Mouse (Mus musculus) lung, postnatal 0 days (tissue): Measurements from ENCODE around the gene Gm11492.

Experiments
- CTCF ChIP-seq: IDR thresholded peaks from 2 replicates; pipeline ENCODE4 v1.5.1; 2016; ENCODE audit warnings: antibody characterized with exemption, mild to moderate bottlenecking
- EP300 ChIP-seq: IDR thresholded peaks from 2 replicates; pipeline ENCODE4 v1.6.1; 2016; ENCODE audit warnings: antibody characterized with exemption, mild to moderate bottlenecking, control low read depth

- no peak for TF ChIP-seq CTCF
- TF ChIP-seq EP300 = no peak
Measured at GRCm38 (mm10) chr11:87527364-87527763, 39.1 kb upstream of the Gm11492 start.
